Mouse (Mus musculus) small intestine, adult 2 months (tissue): ENCODE results near the gene Emc10.
A peak's percentile ranks its signal among the peaks of the same experiment; 100 is the strongest.

Experiments used
- CTCF ChIP-seq: fragments of 200-500 bp; IDR thresholded peaks from 2 replicates; pipeline ENCODE4 v1.5.1; 2012; ENCODE audit warnings: low read depth, mild to moderate bottlenecking, control low read depth, inconsistent platforms, low read length, moderate library complexity, mixed read lengths; ENCODE audit not compliant: insufficient replicate concordance, insufficient read length; ENCODE audit errors: extremely low read depth
- POLR2A ChIP-seq: fragments of 200-500 bp; IDR thresholded peaks from 2 replicates; pipeline ENCODE4 v1.6.1; 2012; ENCODE audit warnings: low read depth, mild to moderate bottlenecking, control low read depth, inconsistent platforms, low read length, moderate library complexity

- peak; percentile 27; the same call in 1 of the 2 replicates for TF ChIP-seq CTCF
- TF ChIP-seq POLR2A = no peak
These were observed 33.9 kb downstream of the Emc10 start for GRCm38 (mm10) chr7:44462218-44463055.
